Mouse (Mus musculus) regulatory T cell (primary cell): ENCODE data around the gene Grik1.

ENCODE experiments used
- in situ Hi-C: fragments of 300-600 bp; cut with MboI, MseI; formaldehyde crosslinking; loops from one replicate; pipeline ENCODE4 v1.15.1; 2025; ENCODE audit warnings: high pct_unique_total_duplicates

The Grik1 gene

GRCm38 (mm10) chr16:88142574-88142973, 147.5 kb downstream of the Grik1 start:
- in situ Hi-C loops = no loop called here

- in situ Hi-C loops = no loop called here
These were observed 147.9 kb downstream of the Grik1 start for GRCm38 (mm10) chr16:88142136-88142535.

GRCm38 (mm10) chr16:88141594-88141993, 148.5 kb downstream of the Grik1 start:
- in situ Hi-C loops = no loop called here

GRCm38 (mm10) chr16:88138913-88139312, 151.2 kb downstream of the Grik1 start:
- in situ Hi-C loops = no loop called here

- in situ Hi-C loops = no loop called here
These were observed 157.1 kb downstream of the Grik1 start for GRCm38 (mm10) chr16:88132919-88133318.

- in situ Hi-C loops = no loop called here
These were observed 159.0 kb downstream of the Grik1 start for GRCm38 (mm10) chr16:88131103-88131502.

GRCm38 (mm10) chr16:88125098-88125497, 165.0 kb downstream of the Grik1 start:
- in situ Hi-C loops = no loop called here

- in situ Hi-C loops = no loop called here
These were observed 177.4 kb downstream of the Grik1 start for GRCm38 (mm10) chr16:88112551-88113138.

- in situ Hi-C loops = no loop called here
These were observed 178.6 kb downstream of the Grik1 start for GRCm38 (mm10) chr16:88111459-88111858.

- in situ Hi-C loops = no loop called here
These were observed 195.8 kb downstream of the Grik1 start for GRCm38 (mm10) chr16:88094206-88094789.

GRCm38 (mm10) chr16:88087280-88087679, 202.8 kb downstream of the Grik1 start:
- in situ Hi-C loops = no loop called here

- in situ Hi-C loops = no loop called here
These were observed 215.3 kb downstream of the Grik1 start for GRCm38 (mm10) chr16:88074716-88075115.

- in situ Hi-C loops = no loop called here
These were observed 229.1 kb downstream of the Grik1 start for GRCm38 (mm10) chr16:88060936-88061335.

GRCm38 (mm10) chr16:88048121-88048520, 241.9 kb downstream of the Grik1 start:
- in situ Hi-C loops = no loop called here

- in situ Hi-C loops = no loop called here
These were observed 245.7 kb downstream of the Grik1 start for GRCm38 (mm10) chr16:88044321-88044720.

GRCm38 (mm10) chr16:88042458-88042857, 247.6 kb downstream of the Grik1 start:
- in situ Hi-C loops = no loop called here

GRCm38 (mm10) chr16:88038503-88039091, 251.5 kb downstream of the Grik1 start:
- in situ Hi-C loops = no loop called here

- in situ Hi-C loops = no loop called here
These were observed 301.3 kb downstream of the Grik1 start for GRCm38 (mm10) chr16:87988805-87989204.

- in situ Hi-C loops = no loop called here
These were observed 305.7 kb downstream of the Grik1 start for GRCm38 (mm10) chr16:87984201-87984870.

- in situ Hi-C loops = no loop called here
These were observed 316.0 kb downstream of the Grik1 start for GRCm38 (mm10) chr16:87974076-87974443.

GRCm38 (mm10) chr16:87973394-87974075, 316.5 kb downstream of the Grik1 start:
- in situ Hi-C loops = no loop called here

- in situ Hi-C loops = no loop called here
These were observed 318.2 kb downstream of the Grik1 start for GRCm38 (mm10) chr16:87971911-87972310.
